Mouse (Mus musculus) megakaryocyte, embryonic 14.5 days (primary cell): ENCODE measurements around the gene Fmo4. TPM values are rescaled to one million over a fixed set of nuclear protein-coding genes. Genes with fewer than 3 reads are reported as not detected.

Experiments
- H3K27me3 ChIP-seq: replicated peaks from 2 replicates; pipeline ENCODE3; 2012; ENCODE audit warnings: inconsistent platforms
- H3K36me3 ChIP-seq: replicated peaks from 2 replicates; pipeline ENCODE3; 2012; ENCODE audit warnings: low read length, inconsistent platforms, mixed read lengths
- H3K4me1 ChIP-seq: 2 replicates; pipeline ENCODE4 v1.6.1; 2012; ENCODE audit warnings: inconsistent platforms
- H3K4me3 ChIP-seq: replicated peaks from 2 replicates; pipeline ENCODE3; 2012; ENCODE audit warnings: moderate library complexity, mild to moderate bottlenecking, inconsistent platforms
- H3K9me3 ChIP-seq: 2 replicates; pipeline ENCODE4 v1.6.1; 2012; ENCODE audit warnings: inconsistent platforms
- FLI1 ChIP-seq: IDR thresholded peaks from 2 replicates; pipeline ENCODE4 v1.6.1; 2012; ENCODE audit warnings: low read length, inconsistent platforms, mixed read lengths
- GATA1 ChIP-seq: IDR thresholded peaks from 3 replicates; pipeline ENCODE4 v1.6.1; 2012; ENCODE audit warnings: mixed read lengths, low read length, inconsistent platforms, borderline replicate concordance
- polyA plus RNA-seq: library from polyadenylated mRNA; stranded (reverse); fragments of >175 nt; gene quantifications from 2 replicates; pipeline ENCODE4 v1.2.3, GENCODE M21; 2012; ENCODE audit warnings: low replicate concordance; ENCODE audit not compliant: insufficient read depth

Gene Fmo4
- polyA plus RNA-seq, 1 experiment = not detected

DNA sequence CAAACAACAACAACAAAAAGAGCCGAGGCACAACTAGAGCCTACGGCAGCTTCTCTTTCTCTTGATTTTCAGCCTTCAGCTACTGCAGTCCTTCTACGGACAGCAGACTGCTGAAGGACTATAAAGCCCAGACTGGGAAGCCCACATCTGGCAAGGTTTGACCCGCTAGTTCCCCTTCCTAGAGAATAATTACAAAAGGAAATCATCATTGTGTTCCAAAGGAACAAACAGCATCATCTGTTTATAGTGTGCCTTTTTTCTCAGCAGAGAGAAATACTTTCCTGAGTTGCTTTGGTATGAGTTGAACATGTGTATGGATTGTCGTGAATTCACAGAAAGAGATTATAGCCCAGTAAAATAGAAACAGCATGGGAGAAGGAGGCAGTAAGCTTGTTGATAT, 20.6 kb upstream of the Fmo4 start:
- H3K9me3 ChIP-seq = peaks cover 7% of the 10 kb centered on the region
- H3K4me1 ChIP-seq = no peaks in the 10 kb centered on the region
- no peaks in the 10 kb centered on the region for H3K36me3 ChIP-seq
- H3K4me3 ChIP-seq = no peak overlapping the region
- TF ChIP-seq FLI1 (no peak), GATA1 (no peak)
- H3K27me3 ChIP-seq = no peaks in the 10 kb centered on the region

DNA sequence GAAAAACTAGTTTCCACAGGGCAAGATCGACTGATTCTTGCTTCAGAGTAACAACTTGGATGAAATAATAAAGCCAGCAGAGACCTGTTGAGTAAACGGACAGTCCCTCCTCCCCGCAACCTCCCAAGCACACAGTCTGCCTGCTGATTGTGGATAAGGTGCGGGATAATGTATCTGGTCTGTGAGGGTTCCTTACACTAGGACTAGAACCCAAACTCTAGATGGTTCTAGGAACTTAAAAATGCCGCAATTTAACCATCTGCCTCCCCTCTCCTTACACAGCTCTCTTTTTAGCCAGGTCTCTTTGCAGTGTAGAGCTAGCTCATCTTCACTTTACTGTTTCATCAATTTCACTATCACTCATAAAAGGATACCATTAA, 18.8 kb upstream of the Fmo4 start:
- Histone ChIP-seq H3K9me3 (peaks cover 7% of the 10 kb centered on the region), H3K27me3 (no peaks in the 10 kb centered on the region), H3K4me3 (no peak overlapping the region), H3K4me1 (no peaks in the 10 kb centered on the region), H3K36me3 (no peaks in the 10 kb centered on the region)
- TF ChIP-seq FLI1 (no peak), GATA1 (no peak)

DNA sequence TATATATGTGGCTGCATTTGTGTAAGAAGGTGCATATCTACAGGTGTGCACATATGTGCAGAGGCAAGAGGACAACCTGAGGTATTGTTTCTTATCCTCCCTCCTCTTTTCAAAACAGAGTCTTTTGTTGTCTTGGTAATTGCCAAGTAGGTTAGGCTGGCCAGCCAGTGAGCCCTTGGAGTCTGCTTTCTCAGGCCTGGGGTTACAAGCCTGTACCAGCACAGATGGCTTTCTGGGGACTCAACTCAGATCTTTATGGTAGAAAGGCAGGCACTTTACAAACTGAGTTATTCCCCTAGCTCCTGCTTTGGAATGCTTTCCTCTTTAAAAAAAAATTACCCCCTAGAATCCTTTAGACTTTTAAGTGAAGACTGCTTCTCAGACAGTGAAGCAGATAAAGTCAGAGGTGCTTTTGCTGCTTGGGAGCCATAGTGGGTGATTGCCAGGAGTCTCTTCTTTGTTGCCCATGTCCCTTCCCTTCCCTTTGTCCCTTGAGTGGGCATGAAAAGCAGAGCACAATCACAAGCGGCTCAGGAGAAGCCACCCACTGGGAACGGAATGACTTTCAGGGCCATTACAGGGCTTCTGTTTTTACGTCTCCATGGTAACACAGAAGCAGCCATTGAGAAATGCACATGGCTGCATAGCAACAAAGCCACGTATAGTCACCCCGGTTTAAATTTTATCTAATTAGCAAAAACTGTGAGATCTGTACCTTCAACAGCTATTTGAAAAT, 18.2 kb upstream of the Fmo4 start:
- TF ChIP-seq GATA1 = no peak
- no peak for TF ChIP-seq FLI1

DNA sequence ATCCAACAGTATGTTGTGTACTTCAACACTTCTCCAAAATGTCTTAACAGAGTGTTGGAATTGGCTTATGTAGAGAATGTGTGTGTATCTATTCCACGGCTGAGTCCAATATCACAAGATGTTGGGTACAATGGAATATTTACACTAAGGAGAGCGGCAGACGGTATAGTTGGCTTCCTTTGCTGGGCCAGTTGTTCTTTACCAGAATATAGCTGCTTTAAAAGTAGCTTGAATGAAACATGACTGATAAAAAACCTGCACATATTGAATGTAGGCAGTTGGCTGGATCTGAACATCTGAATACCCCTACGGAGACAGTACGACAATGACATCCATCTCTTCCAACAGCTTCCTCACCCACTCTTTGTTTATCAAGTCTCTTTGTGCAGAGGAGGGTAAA, 5.5 kb upstream of the Fmo4 start:
- Histone ChIP-seq H3K27me3 (no peaks in the 10 kb centered on the region), H3K4me1 (no peaks in the 10 kb centered on the region), H3K4me3 (no peak overlapping the region), H3K36me3 (no peaks in the 10 kb centered on the region), H3K9me3 (peaks cover 4% of the 10 kb centered on the region; the same call in 1 of the 2 replicates)
- TF ChIP-seq FLI1 = no peak
- no peak for TF ChIP-seq GATA1

More for the DNA sequence above, 18.2 kb upstream of the Fmo4 start:
- Histone ChIP-seq H3K27me3 (no peaks in the 10 kb centered on the region), H3K4me3 (no peak overlapping the region), H3K36me3 (no peaks in the 10 kb centered on the region), H3K4me1 (no peaks in the 10 kb centered on the region), H3K9me3 (peaks cover 7% of the 10 kb centered on the region)

DNA sequence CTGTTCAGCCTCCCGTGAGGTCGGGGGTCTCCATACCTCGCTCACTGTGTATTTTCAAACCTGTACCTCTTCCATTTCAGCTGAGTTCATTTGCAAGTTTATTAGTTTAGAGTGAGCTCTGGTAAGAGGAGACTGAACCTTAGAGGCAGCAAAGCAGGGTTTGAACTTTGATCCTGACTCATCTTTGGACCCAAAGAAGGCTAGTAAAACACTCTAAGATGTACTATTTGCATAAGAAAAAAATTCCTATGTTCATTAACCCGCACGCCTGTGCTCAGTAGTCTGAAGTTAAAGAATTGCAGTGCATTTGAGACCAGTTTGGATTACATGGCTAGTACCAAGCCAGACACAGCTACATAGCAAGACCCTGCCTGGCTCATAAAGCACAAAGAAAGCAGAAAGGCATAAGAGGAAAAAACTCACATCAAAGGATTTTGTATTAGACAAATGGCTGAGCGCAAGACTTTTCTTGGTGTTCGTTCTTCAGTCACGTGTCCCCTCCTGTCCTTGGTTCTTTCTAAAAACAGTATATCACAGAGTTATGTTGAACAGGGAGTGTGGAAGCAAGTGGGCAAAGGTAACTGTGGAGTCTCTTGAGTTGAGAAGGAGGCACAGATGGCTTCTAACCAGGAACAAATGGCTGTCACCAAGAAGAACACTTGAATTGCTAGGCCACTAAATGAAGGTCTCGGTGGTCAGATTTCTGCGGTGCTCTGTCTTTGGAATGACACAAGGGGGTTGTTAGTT, 1.8 kb upstream of the Fmo4 start:
- Histone ChIP-seq H3K9me3 (peaks cover 4% of the 10 kb centered on the region; the same call in 1 of the 2 replicates), H3K4me3 (no peak overlapping the region), H3K27me3 (no peaks in the 10 kb centered on the region), H3K4me1 (no peaks in the 10 kb centered on the region), H3K36me3 (no peaks in the 10 kb centered on the region)
- no peak for TF ChIP-seq FLI1
- TF ChIP-seq GATA1 = no peak

DNA sequence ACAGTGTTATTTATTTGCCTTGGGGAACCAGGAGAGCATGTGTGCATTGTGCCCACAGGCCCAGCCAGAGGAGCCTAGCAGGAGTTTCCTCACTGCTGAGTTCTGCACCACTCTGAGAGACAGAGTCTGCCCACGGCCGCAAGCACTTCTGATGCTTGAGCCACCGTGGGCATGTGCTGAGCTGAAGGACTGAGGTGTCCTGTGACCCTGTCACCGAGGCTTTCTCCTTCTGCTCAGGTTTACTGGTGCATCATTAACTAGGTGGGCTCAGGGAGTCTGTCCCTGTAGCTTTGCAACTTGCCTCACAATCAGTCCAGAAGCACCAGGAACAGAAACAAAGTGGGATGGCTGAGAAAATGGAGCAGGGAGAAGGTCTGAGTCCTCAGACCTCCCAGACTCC, 1.2 kb upstream of the Fmo4 start:
- no peak overlapping the region for H3K4me3 ChIP-seq
- TF ChIP-seq FLI1 (no peak), GATA1 (no peak)
- no peaks in the 10 kb centered on the region for H3K27me3 ChIP-seq
- no peaks in the 10 kb centered on the region for H3K36me3 ChIP-seq
- H3K9me3 ChIP-seq = peaks cover 4% of the 10 kb centered on the region; the same call in 1 of the 2 replicates
- H3K4me1 ChIP-seq = no peaks in the 10 kb centered on the region

DNA sequence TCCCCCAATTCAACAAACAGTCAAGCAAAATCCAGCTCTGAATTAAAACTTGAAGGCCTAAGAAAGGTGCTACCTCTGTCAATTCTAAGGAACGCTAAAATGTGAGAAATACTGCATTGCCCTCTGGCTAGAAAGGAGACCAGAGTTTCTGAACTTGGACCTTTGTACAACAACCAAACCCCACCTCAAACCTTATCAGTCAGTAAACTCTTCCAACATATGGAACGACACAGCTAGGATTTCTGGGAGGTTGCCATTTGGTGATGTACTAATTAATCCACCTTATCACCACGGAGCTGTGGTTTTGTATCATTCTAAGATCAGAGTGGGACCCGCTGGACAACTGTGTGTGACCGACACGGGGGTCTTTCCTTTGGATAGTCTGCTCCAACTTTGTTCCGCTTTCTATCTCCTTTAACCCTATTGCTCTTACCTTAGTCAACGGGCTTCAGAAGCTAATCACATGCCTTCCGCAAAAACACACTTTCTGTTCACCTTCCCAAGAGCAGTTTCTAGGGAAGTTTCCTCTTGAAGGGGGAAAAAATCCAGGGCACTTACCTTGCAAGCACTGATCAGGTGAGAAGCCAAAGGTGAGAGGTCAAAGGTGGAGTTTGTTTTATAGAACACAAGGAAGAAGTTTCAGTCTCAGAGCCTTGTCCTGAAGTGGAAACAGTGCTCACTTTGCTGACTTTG, 483 bp downstream of the Fmo4 start:
- Histone ChIP-seq H3K27me3 (no peaks in the 10 kb centered on the region), H3K9me3 (no peaks in the 10 kb centered on the region; the same call in 1 of the 2 replicates), H3K4me3 (no peak overlapping the region), H3K36me3 (no peaks in the 10 kb centered on the region), H3K4me1 (no peaks in the 10 kb centered on the region)
- TF ChIP-seq FLI1 = no peak
- no peak for TF ChIP-seq GATA1

DNA sequence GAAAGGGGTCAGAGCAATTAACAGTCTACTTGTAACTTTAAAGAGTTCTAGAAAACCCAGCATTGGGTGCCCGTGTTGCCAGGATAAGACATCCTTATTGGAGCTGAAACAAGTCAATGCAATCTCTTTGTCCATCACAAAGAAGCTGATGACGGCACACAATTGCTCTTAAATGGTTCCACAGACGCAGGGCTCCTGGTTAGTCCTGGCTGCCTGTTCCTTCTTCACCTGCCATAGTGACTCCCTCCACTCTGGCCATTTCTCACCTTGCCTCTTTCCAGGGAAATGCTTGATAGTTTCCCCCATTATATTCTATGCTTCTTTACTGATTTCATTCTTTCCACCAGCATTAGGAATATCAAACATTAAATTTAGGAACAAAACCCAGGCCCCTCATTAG, 5.2 kb downstream of the Fmo4 start:
- Histone ChIP-seq H3K4me1 (no peaks in the 10 kb centered on the region), H3K36me3 (no peaks in the 10 kb centered on the region), H3K27me3 (no peaks in the 10 kb centered on the region), H3K4me3 (no peak overlapping the region), H3K9me3 (no peaks in the 10 kb centered on the region; the same call in 1 of the 2 replicates)
- TF ChIP-seq FLI1 (no peak), GATA1 (no peak)

DNA sequence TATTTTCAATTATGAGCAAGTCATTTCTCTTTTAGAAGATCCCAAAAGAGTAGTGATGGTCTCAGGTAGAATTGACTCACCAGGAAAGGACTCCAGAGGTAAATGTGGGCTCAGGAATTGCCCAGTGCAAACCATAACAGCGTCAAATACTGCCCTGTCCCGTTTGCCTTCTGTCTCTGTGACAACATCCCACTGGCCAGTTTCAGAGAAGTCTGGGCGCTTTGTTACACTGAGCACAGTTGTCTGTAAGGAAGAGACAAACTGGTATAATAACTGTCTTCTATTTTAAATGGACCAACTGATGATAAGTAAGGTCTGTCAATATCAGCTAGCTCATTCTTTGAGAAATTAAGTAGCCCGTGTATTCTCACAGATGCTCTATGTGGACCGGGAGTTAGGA, 6.3 kb downstream of the Fmo4 start:
- Histone ChIP-seq H3K4me1 (no peaks in the 10 kb centered on the region), H3K4me3 (no peak overlapping the region), H3K9me3 (no peaks in the 10 kb centered on the region; the same call in 1 of the 2 replicates), H3K27me3 (no peaks in the 10 kb centered on the region), H3K36me3 (no peaks in the 10 kb centered on the region)
- TF ChIP-seq FLI1 = no peak
- no peak for TF ChIP-seq GATA1
